Mouse (Mus musculus) CH12.LX (cell line): ENCODE measurements around the gene Tgm2. TPM values are rescaled to one million over a fixed set of nuclear protein-coding genes. Genes with fewer than 3 reads are reported as not detected.
A peak's percentile ranks its signal among the peaks of the same experiment; 100 is the strongest.

Experiments used
- DNase-seq: peaks from one replicate; pipeline ENCODE4 v3.0.0-alpha.2; 2013; ENCODE audit errors: extremely low read depth
- H3K27ac ChIP-seq: 2 replicates; pipeline ENCODE4 v1.5.1; 2012; ENCODE audit warnings: low read depth, mild to moderate bottlenecking, control low read depth, moderate library complexity; ENCODE audit not compliant: insufficient read depth
- H3K27me3 ChIP-seq: replicated peaks from 2 replicates; pipeline ENCODE3; 2012; ENCODE audit warnings: inconsistent platforms
- H3K36me3 ChIP-seq, 2 experiments: replicated peaks in 1 of 2; 2 replicates each; pipeline versions ENCODE3 to v1.6.1; 2012; ENCODE audit warnings: inconsistent platforms in 1 of 2, low read length in 1 of 2, mild to moderate bottlenecking in 1 of 2, mixed read lengths in 1 of 2, moderate library complexity in 1 of 2; ENCODE audit not compliant: control insufficient read depth in 1 of 2, insufficient read depth in 1 of 2
- H3K4me1 ChIP-seq, 2 experiments: 2 replicates each; pipeline ENCODE4 v1.6.1; 2012; ENCODE audit warnings: inconsistent platforms in 1 of 2, moderate library complexity in 1 of 2; ENCODE audit not compliant: insufficient read depth in 2 of 2, control insufficient read depth in 1 of 2
- H3K4me2 ChIP-seq: 2 replicates; pipeline ENCODE4 v1.6.1; 2012; ENCODE audit warnings: low read depth, mild to moderate bottlenecking, control low read depth; ENCODE audit not compliant: poor library complexity, insufficient read depth, severe bottlenecking
- H3K4me3 ChIP-seq, 3 experiments: fragments of 150-350 bp in 1 of 3; sonication (generic) in 1 of 3; replicated peaks in 1 of 3; 2 replicates each; pipeline versions ENCODE3 to v1.5.1; 2011 to 2012; ENCODE audit warnings: low read depth in 2 of 3, low read length in 2 of 3, mild to moderate bottlenecking in 2 of 3, moderate library complexity in 2 of 3, control low read depth in 1 of 3, improper control_type of control experiment in 1 of 3, inconsistent platforms in 1 of 3, mixed read lengths in 1 of 3; ENCODE audit not compliant: poor library complexity in 1 of 3
- H3K79me2 ChIP-seq: replicated peaks from 2 replicates; pipeline ENCODE4 v1.6.1; 2012; ENCODE audit warnings: mild to moderate bottlenecking, moderate library complexity; ENCODE audit not compliant: control insufficient read depth, poor library complexity, insufficient read depth, severe bottlenecking; ENCODE audit errors: extremely low read depth
- H3K9ac ChIP-seq: 2 replicates; pipeline ENCODE4 v1.6.1; 2012; ENCODE audit warnings: low read depth, mild to moderate bottlenecking, control low read depth, moderate library complexity; ENCODE audit not compliant: insufficient read depth
- H3K9me3 ChIP-seq: replicated peaks from 2 replicates; pipeline ENCODE3; 2012; ENCODE audit warnings: low read length, inconsistent platforms, mixed read lengths
- CTCF ChIP-seq, 2 experiments: IDR thresholded peaks in 1 of 2; conservative IDR thresholded peaks in 1 of 2; 2 replicates each; pipeline ENCODE4 v1.5.1; 2011 to 2012; ENCODE audit warnings: low read depth in 2 of 2, low read length in 2 of 2, improper control_type of control experiment in 1 of 2, inconsistent platforms in 1 of 2, mild to moderate bottlenecking in 1 of 2, moderate library complexity in 1 of 2
- EP300 ChIP-seq: IDR thresholded peaks from 2 replicates; pipeline ENCODE4 v1.6.1; 2011; ENCODE audit warnings: low read length, improper control_type of control experiment
- ETS1 ChIP-seq: conservative IDR thresholded peaks from 2 replicates; pipeline ENCODE4 v1.6.1; 2012; ENCODE audit warnings: low read depth, mild to moderate bottlenecking, inconsistent platforms, low read length, improper control_type of control experiment, moderate library complexity
- IRF4 ChIP-seq: IDR thresholded peaks from 2 replicates; pipeline ENCODE4 v1.6.1; 2014; ENCODE audit warnings: low read depth, mild to moderate bottlenecking, inconsistent platforms, low read length, improper control_type of control experiment
- KAT2A ChIP-seq: IDR thresholded peaks from 2 replicates; pipeline ENCODE4 v1.6.1; 2012; ENCODE audit warnings: low read length, improper control_type of control experiment, inconsistent platforms; ENCODE audit not compliant: insufficient replicate concordance
- MAX ChIP-seq: IDR thresholded peaks from 2 replicates; pipeline ENCODE4 v1.6.1; 2011; ENCODE audit warnings: low read length, improper control_type of control experiment
- MXI1 ChIP-seq: IDR thresholded peaks from 2 replicates; pipeline ENCODE4 v1.6.1; 2011; ENCODE audit warnings: mild to moderate bottlenecking, low read depth, low read length, improper control_type of control experiment
- NRF1 ChIP-seq: IDR thresholded peaks from 2 replicates; pipeline ENCODE4 v1.6.1; 2014; ENCODE audit warnings: low read depth, mild to moderate bottlenecking, inconsistent platforms, low read length, improper control_type of control experiment, moderate library complexity
- SIN3A ChIP-seq: IDR thresholded peaks from 2 replicates; pipeline ENCODE4 v1.6.1; 2012; ENCODE audit warnings: low read length, improper control_type of control experiment, inconsistent platforms
- SMC3 ChIP-seq: IDR thresholded peaks from 2 replicates; pipeline ENCODE4 v1.6.1; 2011; ENCODE audit warnings: low read depth, low read length, improper control_type of control experiment
- TCF12 ChIP-seq: IDR thresholded peaks from 2 replicates; pipeline ENCODE4 v1.6.1; 2014; ENCODE audit warnings: low read depth, mild to moderate bottlenecking, inconsistent platforms, low read length, improper control_type of control experiment
- USF1 ChIP-seq: IDR thresholded peaks from 2 replicates; pipeline ENCODE4 v1.6.1; 2014; ENCODE audit warnings: low read depth, mild to moderate bottlenecking, inconsistent platforms, low read length, improper control_type of control experiment
- ZC3H11A ChIP-seq: IDR thresholded peaks from 2 replicates; pipeline ENCODE4 v1.6.1; 2012; ENCODE audit warnings: low read depth, mild to moderate bottlenecking, inconsistent platforms, low read length, improper control_type of control experiment
- dilution Hi-C: fragments of 300-500 bp; cut with MboI; formaldehyde crosslinking; loops from 2 replicates; pipeline ENCODE4 v1.14.3; 2020; ENCODE audit warnings: low sequenced_read_pairs; ENCODE audit not compliant: extremely low pct_unique_long_range_greater_than_20kb, extremely low pct_ligation_motif_present
- in situ Hi-C: fragments of 300-500 bp; cut with MboI; formaldehyde crosslinking; loops from 3 replicates; pipeline ENCODE4 v1.14.3; 2019; ENCODE audit warnings: low sequenced_read_pairs, low pct_ligation_motif_present, low pct_unique_long_range_greater_than_20kb, mixed read lengths
- polyA plus RNA-seq: library from polyadenylated mRNA; unstranded; fragments of >175 nt; gene quantifications from 2 replicates; pipeline ENCODE4 v1.2.1, GENCODE M21; 2012; ENCODE audit warnings: low read depth; ENCODE audit not compliant: insufficient read length
- total RNA-seq, 2 experiments: library from RNA; depleted of rRNA; stranded (reverse); fragments of 300-350 nt in 1 of 2; fragments of >200 nt in 1 of 2; gene quantifications; 2 replicates each; pipeline ENCODE4 v1.2.3; 2012 to 2014

Tgm2 gene
- total and polyA plus RNA-seq, 3 experiments = 0.08 to 0.50 (median 0.21) TPM

DNA sequence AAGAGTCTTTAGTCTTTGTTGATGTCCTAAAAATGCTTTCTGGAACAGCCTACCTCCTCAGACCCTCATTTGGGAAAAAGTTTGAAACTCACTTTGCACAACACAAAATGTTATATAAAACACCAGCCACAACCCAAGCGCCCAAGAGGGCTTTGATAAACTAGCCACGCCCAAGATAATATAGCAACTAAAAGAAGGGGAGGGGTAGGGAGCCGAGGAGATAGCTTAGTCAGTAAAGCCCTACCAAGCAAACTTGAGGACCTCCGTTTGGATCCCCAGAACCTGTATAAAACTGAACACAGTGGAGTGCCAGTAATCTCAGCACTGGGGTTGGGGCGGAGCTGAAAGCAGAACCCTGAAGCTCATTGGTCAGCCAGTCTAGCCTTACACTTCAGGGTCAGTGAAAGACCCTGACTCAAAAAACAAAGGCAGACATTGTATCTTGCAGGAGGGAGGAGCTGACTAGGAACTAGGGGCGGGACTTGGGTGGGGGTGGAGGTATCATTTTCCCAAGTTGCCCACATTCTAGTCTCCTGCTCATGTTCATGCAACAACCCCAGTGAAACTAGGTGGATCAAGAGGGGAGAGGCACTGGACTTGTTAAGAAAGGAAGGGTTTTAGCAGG is 6.6 kb upstream of the Tgm2 start:
- Histone ChIP-seq H3K4me3 (no peak overlapping the region), H3K9me3 (peaks cover 15% of the 10 kb centered on the region), H3K79me2 (no peaks in the 10 kb centered on the region), H3K4me1 (peaks cover 0 to 12% of the 10 kb centered on the region in 2 experiments; a peak in 2 of 4 replicates), H3K4me2 (no peak overlapping the region), H3K27ac (no peak overlapping the region), H3K27me3 (peaks cover 69% of the 10 kb centered on the region), H3K36me3 (no peaks in the 10 kb centered on the region), H3K9ac (no peak overlapping the region)
- in situ Hi-C loops (no loop called here), dilution Hi-C loops (no loop called here)
- DNase-seq = no peak
- TF ChIP-seq EP300 (no peak), MXI1 (no peak), TCF12 (no peak), SMC3 (no peak), USF1 (no peak)

DNA sequence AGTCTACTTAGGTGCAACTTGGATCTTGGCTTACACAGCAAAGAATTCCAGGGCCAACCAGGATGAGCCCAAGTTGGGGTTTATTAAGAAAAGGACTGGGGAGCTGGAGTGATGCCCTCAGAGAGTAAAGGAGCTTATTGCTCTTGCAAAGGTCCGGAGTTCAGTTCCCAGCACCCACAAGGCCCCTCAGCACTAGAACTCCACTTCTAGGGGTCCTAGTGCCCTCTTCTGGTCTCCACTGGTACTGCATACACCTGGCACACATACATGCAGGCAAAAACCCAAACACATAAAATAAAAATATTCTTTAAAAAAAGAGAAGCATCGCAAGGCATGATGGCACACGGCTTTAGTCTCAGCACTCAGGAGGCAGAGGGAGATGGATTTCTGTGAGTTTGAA is 4.8 kb upstream of the Tgm2 start:
- Histone ChIP-seq H3K4me2 (no peak overlapping the region), H3K9ac (no peak overlapping the region), H3K9me3 (peaks cover 15% of the 10 kb centered on the region), H3K4me1 (peaks cover 0 to 13% of the 10 kb centered on the region in 2 experiments; a peak in 2 of 4 replicates), H3K27me3 (peaks cover 73% of the 10 kb centered on the region), H3K4me3 (no peak overlapping the region), H3K79me2 (no peaks in the 10 kb centered on the region), H3K36me3 (no peaks in the 10 kb centered on the region), H3K27ac (no peak overlapping the region)
- no peak for DNase-seq
- dilution Hi-C loops = no loop called here
- TF ChIP-seq CTCF (conservative IDR thresholded peaks at IDR 0.05 in 1 of 2, IDR thresholded peaks at IDR 0.05 in 1 of 2; ENCODE audit: low read depth in 2 of 2, low read length in 2 of 2) = peak in 1 of 2 experiments; percentile 20; a peak in 1 of 4 replicates
- no peak for TF ChIP-seq KAT2A
- in situ Hi-C loops = no loop called here

DNA sequence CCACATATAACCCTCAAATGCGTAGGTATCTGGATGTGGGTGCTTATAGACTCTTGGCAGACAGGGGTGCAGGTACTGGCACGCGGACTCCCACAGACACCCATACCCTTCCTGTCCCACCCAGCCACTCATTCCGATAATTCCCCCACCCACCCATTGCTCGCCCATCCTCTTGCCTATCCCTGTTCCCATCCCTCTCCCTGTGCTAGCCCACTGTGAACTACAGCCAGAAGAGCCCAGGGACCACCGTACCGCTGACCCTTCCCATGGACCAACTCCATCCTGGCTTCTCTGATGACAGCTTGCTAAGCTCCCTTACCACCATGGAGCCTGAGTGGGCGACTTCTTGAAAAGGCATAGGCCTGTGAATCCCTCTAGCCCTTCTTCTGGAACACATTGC is 735 bp upstream of the Tgm2 start:
- peaks cover 3 to 12% of the 10 kb centered on the region in 2 experiments; a peak in 2 of 4 replicates for H3K4me1 ChIP-seq
- no peaks in the 10 kb centered on the region for H3K79me2 ChIP-seq
- no peak overlapping the region for H3K4me3 ChIP-seq
- DNase-seq = no peak
- H3K27ac ChIP-seq = no peak overlapping the region
- no peak overlapping the region for H3K4me2 ChIP-seq
- TF ChIP-seq CTCF (conservative IDR thresholded peaks at IDR 0.05 in 1 of 2, IDR thresholded peaks at IDR 0.05 in 1 of 2; ENCODE audit: low read depth in 2 of 2, low read length in 2 of 2) (no peak), TCF12 (no peak), ZC3H11A (no peak), NRF1 (no peak), SIN3A (no peak), MAX (no peak), ETS1 (no peak), IRF4 (no peak)
- TF ChIP-seq, all 38 proteins: peak for 0
- Histone ChIP-seq H3K36me3 (no peaks in the 10 kb centered on the region), H3K27me3 (peaks cover 81% of the 10 kb centered on the region), H3K9ac (no peak overlapping the region), H3K9me3 (peaks cover 15% of the 10 kb centered on the region)
- dilution Hi-C loops (no loop called here), in situ Hi-C loops (no loop called here)
